Mouse (Mus musculus) liver, postnatal 0 days (tissue): ENCODE results near the gene Gm20441. TPM values are rescaled to one million over a fixed set of nuclear protein-coding genes. Genes with fewer than 3 reads are reported as not detected.

Experiments used
- ATAC-seq: fragments of 200-750 bp; cut with Nextera tagmentation; 2 replicates; pipeline ENCODE4 v1.8.0; 2017; ENCODE audit warnings: mild to moderate bottlenecking, moderate library complexity
- DNase-seq: peaks from one replicate; pipeline ENCODE4 v3.0.0-alpha.2; 2016
- H3K27ac ChIP-seq: fragments of 300-500 bp; sonication (generic); 2 replicates; pipeline ENCODE4 v1.5.1; 2014; ENCODE audit warnings: antibody characterized with exemption, moderate library complexity, mild to moderate bottlenecking, low read depth
- H3K27me3 ChIP-seq: fragments of 300-500 bp; sonication (generic); 2 replicates; pipeline ENCODE4 v1.6.1; 2014; ENCODE audit warnings: low read length, control low read depth, mixed read lengths; ENCODE audit not compliant: insufficient read depth
- H3K36me3 ChIP-seq: fragments of 300-500 bp; sonication (generic); replicated peaks from 2 replicates; pipeline ENCODE4 v1.6.1; 2014; ENCODE audit warnings: mild to moderate bottlenecking, control low read depth, low read length, moderate library complexity, mixed read lengths; ENCODE audit not compliant: insufficient read depth
- H3K4me1 ChIP-seq: fragments of 300-500 bp; sonication (generic); 2 replicates; pipeline ENCODE4 v1.6.1; 2014; ENCODE audit warnings: antibody characterized with exemption, mild to moderate bottlenecking, control low read depth; ENCODE audit not compliant: insufficient read depth
- H3K4me2 ChIP-seq: fragments of 300-500 bp; sonication (generic); 2 replicates; pipeline ENCODE4 v1.6.1; 2014; ENCODE audit warnings: low read depth, mild to moderate bottlenecking, low read length, moderate library complexity, mixed read lengths
- H3K4me3 ChIP-seq: fragments of 300-500 bp; sonication (generic); 2 replicates; pipeline ENCODE4 v1.5.1; 2014; ENCODE audit warnings: low read depth, low read length
- H3K9ac ChIP-seq: fragments of 300-500 bp; sonication (generic); replicated peaks from 2 replicates; pipeline ENCODE4 v1.6.1; 2014; ENCODE audit warnings: mild to moderate bottlenecking, moderate library complexity
- H3K9me3 ChIP-seq: fragments of 300-500 bp; sonication (generic); 2 replicates; pipeline ENCODE4 v1.6.1; 2016; ENCODE audit warnings: mild to moderate bottlenecking, control low read depth, low read length, mixed read lengths
- CTCF ChIP-seq: sonication (generic); IDR thresholded peaks from 2 replicates; pipeline ENCODE4 v1.5.1; 2016; ENCODE audit warnings: antibody characterized with exemption, low read depth
- EP300 ChIP-seq: IDR thresholded peaks from 2 replicates; pipeline ENCODE4 v1.6.1; 2016; ENCODE audit warnings: antibody characterized with exemption, low read depth, mild to moderate bottlenecking
- WGBS: fragments of 180-500 bp; shearing (Covaris S2); extraction: QIAGEN DNeasy Blood & Tissue Kit; methylation state at CpG from one replicate; pipeline ENCODE4 v1.1.7; 2014; ENCODE audit not compliant: insufficient replicate concordance; 5-methylcytosine and 5-hydroxymethylcytosine counted together
- polyA plus RNA-seq: library from polyadenylated mRNA; unstranded; fragments of >200 nt; fragmentation: Nextera tagmentation; extraction: Ambion mirVana; gene quantifications from 2 replicates; pipeline ENCODE4 v1.2.1, GENCODE M21; 2015

The Gm20441 gene
- polyA plus RNA-seq, 1 experiment from 2014 or later: not detected

DNA sequence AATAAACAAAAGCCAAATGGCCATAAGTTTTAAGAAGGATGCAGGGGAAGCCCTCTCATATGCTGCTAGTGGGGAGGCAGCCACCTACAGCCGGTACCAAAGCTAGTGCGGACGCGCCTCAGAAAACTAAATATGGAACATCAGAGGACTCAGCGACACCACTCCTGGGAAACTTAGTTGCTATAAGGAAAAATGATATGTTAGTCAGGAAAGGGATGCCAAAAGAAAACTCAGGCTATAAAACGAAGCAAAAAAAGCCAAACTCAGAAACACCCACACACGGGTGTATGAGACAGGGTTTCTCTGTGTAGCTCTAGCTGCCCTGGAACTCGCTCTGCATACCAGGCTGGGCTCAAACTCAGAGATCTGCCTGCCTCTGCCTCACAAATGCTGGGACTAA lies 7.5 kb upstream of the Gm20441 start:
- TF ChIP-seq CTCF (no peak), EP300 (no peak)
- no peak for ATAC-seq
- Histone ChIP-seq H3K4me3 (no peak overlapping the region), H3K9ac (no peak overlapping the region), H3K27ac (no peak overlapping the region), H3K36me3 (no peaks in the 10 kb centered on the region), H3K4me1 (peaks cover 10% of the 10 kb centered on the region), H3K27me3 (no peaks in the 10 kb centered on the region), H3K9me3 (no peaks in the 10 kb centered on the region), H3K4me2 (no peak overlapping the region)
- 81% methylated on average over 8 of the region's 8 CpGs for WGBS
- DNase-seq: no peak

DNA sequence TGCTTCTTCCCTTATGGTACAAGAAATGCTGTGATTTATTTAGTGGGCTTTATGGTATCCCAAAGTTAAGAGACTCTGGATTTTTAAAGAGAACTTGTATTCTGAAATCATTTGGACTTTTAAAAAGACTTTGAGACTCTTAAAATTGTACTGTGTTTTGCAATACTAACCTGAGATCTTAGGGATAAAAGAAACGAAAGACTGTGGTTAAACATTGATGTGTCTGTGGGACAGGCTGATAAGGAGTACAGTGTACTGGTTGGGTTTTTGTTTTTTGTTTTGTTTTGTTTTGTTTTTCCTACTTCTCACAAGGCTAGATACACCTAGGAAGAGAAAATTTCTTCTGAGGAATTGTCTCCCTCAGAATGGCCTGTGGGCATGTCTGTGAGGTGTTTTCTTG lies 4.7 kb upstream of the Gm20441 start:
- Histone ChIP-seq H3K27me3 (0 out of 2 replicates have a peak, but pooled peaks cover 3% of the 10 kb centered on the region), H3K4me3 (no peak overlapping the region), H3K9ac (no peak overlapping the region), H3K4me1 (peaks cover 12% of the 10 kb centered on the region), H3K27ac (no peak overlapping the region), H3K36me3 (no peaks in the 10 kb centered on the region), H3K4me2 (no peak overlapping the region), H3K9me3 (no peaks in the 10 kb centered on the region)
- TF ChIP-seq EP300: no peak
- no peak for TF ChIP-seq CTCF
- WGBS: 24% methylated on average over 1 of the region's 1 CpGs
- DNase-seq (no peak), ATAC-seq (no peak)

DNA sequence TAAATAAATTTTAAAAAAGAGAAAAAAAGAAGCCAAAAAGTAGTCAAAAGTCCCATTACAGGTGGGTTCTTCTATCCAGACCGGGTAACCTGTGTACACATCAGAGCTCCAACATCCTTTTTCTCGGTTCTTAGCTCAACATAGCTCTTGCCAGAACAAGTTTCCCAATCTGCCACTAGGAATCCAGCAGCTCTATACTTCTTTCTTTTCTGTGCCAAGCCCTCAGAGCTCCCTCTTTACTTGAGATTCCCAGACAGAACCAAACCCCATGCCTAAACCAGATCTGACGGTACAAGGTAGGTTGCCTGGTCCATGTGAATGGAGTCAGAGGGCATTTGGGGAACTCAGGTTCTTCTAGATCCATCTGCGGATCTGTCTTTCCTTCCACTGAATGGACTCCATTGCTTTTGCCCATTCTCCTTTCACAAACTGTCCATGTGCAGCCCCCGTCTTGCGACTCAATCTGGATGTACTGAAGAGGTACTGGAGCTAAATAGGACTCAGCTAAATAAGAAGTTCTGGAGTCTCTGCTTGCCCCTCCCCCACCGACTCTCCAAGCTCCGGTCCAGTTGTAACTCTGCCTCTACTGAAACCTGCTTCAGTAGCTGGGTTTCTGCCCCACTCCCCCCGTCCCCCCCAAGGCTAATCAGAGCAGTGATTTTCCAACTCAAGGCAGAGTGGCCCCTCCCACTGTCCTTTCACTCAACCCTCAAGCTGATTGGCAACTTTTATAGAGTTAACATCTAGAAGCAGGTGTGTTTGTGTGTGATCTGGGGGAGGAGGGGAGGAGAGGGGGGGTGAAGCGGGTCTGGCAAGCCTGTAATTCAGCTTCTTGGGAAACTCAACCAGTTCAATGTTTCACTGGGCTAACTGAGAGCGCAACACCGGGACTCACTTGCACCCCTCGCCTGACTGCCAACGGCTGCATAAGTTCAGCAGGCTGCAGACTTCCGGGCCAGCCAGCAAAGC lies 1.3 kb downstream of the Gm20441 start:
- no peaks in the 10 kb centered on the region for H3K36me3 ChIP-seq
- DNase-seq (no peak), ATAC-seq (0 out of 2 replicates have a peak, but pooled peaks have one; percentile 17)
- H3K4me1 ChIP-seq: peaks cover 3% of the 10 kb centered on the region; the same call in 1 of the 2 replicates
- H3K27me3 ChIP-seq: peaks cover 7% of the 10 kb centered on the region; the same call in 1 of the 2 replicates
- H3K4me3 ChIP-seq: no peak overlapping the region
- TF ChIP-seq EP300 (no peak), CTCF (no peak)
- peak overlapping the region; percentile 84 for H3K4me2 ChIP-seq
- WGBS: 34% methylated on average over 15 of the region's 15 CpGs
- H3K9ac ChIP-seq: no peak overlapping the region
- H3K27ac ChIP-seq: no peak overlapping the region
- H3K9me3 ChIP-seq: no peaks in the 10 kb centered on the region

DNA sequence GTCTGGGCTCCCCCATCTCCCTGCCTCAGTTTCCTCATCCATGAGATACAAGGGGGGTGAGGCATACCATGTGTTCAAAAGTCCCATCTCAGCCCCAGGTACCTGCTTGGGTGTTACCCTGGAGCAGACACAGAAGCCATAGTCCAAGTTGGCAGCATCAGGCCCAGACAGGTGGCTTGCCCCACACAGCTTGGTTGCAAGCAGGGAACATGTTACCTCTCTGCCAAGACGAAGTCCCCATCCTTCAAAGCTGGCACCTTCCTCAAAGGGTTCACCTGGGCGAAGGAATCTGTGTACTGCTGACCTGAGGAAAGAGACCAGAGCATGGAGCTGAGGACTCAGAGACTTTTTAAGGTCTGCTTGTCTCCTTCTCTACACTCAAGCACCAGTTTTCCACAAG lies 2.9 kb downstream of the Gm20441 start:
- no peak overlapping the region for H3K27ac ChIP-seq
- WGBS: 77% methylated on average over 2 of the region's 2 CpGs
- ATAC-seq (no peak), DNase-seq (no peak)
- no peak for TF ChIP-seq CTCF
- no peak for TF ChIP-seq EP300
- no peak overlapping the region for H3K4me3 ChIP-seq
- H3K9me3 ChIP-seq: no peaks in the 10 kb centered on the region
- H3K4me2 ChIP-seq: no peak overlapping the region
- H3K4me1 ChIP-seq: peaks cover 5% of the 10 kb centered on the region
- H3K9ac ChIP-seq: no peak overlapping the region
- peaks cover 7% of the 10 kb centered on the region; the same call in 1 of the 2 replicates for H3K27me3 ChIP-seq
- no peaks in the 10 kb centered on the region for H3K36me3 ChIP-seq

DNA sequence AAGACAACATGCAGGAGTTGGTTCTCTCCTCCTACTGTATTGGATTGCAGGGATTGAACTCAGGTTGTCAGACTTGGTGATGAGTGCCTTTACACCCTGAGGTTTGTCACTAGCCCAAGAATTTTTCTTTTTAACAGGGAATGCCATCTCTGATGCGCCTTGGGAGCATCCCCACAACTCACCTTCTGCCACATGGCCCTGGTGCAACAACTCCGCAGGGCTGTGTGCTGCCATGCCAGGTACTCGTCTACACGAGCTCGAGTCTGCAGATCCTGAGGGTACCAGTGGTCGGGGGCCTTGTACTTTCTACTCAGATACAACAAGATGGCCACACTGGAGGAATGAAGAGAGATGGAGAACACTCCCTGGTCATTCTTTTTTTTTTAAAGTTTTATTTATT lies 4.2 kb downstream of the Gm20441 start:
- TF ChIP-seq CTCF: no peak
- no peak for TF ChIP-seq EP300
- ATAC-seq: no peak
- Histone ChIP-seq H3K27me3 (peaks cover 7% of the 10 kb centered on the region; the same call in 1 of the 2 replicates), H3K27ac (no peak overlapping the region), H3K9me3 (no peaks in the 10 kb centered on the region), H3K9ac (no peak overlapping the region), H3K4me2 (no peak overlapping the region), H3K36me3 (no peaks in the 10 kb centered on the region), H3K4me1 (peaks cover 10% of the 10 kb centered on the region), H3K4me3 (no peak overlapping the region)
- no peak for DNase-seq
- 82% methylated on average over 6 of the region's 6 CpGs for WGBS

DNA sequence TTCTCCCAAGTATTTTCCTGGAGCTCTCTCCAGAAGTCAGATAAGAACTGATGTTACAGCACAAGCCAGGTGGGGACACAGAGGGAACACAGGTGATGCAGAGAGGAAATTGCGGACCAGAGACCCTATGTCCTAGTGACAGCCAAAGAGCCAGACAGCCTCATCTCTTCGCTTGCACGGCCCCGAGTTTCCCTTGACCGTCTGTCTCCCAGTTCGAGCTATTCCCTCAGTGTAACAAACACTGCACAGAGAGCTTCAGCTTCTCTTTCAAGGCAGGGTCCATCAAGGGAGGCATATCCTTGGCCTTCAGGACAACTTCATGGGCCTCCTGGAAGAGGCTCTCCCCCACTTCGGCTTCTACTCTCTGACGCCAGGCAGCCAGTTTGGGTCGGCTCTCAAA lies 6.2 kb downstream of the Gm20441 start:
- WGBS: 82% methylated on average over 9 of the region's 9 CpGs
- TF ChIP-seq EP300: no peak
- TF ChIP-seq CTCF: no peak

More for the DNA sequence above, 6.2 kb downstream of the Gm20441 start:
- H3K4me1 ChIP-seq: peaks cover 9% of the 10 kb centered on the region
- H3K9ac ChIP-seq: no peak overlapping the region
- H3K4me2 ChIP-seq: no peak overlapping the region
- no peak overlapping the region for H3K4me3 ChIP-seq
- no peaks in the 10 kb centered on the region for H3K9me3 ChIP-seq
- ATAC-seq (no peak), DNase-seq (no peak)
- no peaks in the 10 kb centered on the region; the same call in 1 of the 2 replicates for H3K36me3 ChIP-seq
- H3K27ac ChIP-seq: no peak overlapping the region
- peaks cover 3% of the 10 kb centered on the region; the same call in 1 of the 2 replicates for H3K27me3 ChIP-seq
